Mouse (Mus musculus) gastrocnemius, adult 18-20 months (tissue): Measurements from ENCODE around the gene Gm13693. TPM values are rescaled to one million over a fixed set of nuclear protein-coding genes. Genes with fewer than 3 reads are reported as not detected.
"Not testable (repeated sequence)": the region's sequence is repeated elsewhere in the genome, so short reads cannot be mapped to it uniquely, and the experiment has no call there.

ENCODE experiments used
- DNase-seq: peaks from one replicate; pipeline ENCODE4 v3.0.0; 2021; ENCODE audit warnings: low spot score
- long read RNA-seq, 2 experiments: library from polyadenylated mRNA; stranded (forward); transcript quantifications; one replicate each; pipeline ENCODE4 v2.0.0; 2021
- total RNA-seq, 2 experiments: library from RNA; stranded (reverse); gene quantifications; 2 replicates each; pipeline ENCODE4 v1.2.3; 2021

The Gm13693 gene
- total RNA-seq: under 1 TPM; 0.64 to 0.85 TPM
- long read RNA-seq, experiment 1: 0 reads
- long read RNA-seq, experiment 2: 0 reads

DNA sequence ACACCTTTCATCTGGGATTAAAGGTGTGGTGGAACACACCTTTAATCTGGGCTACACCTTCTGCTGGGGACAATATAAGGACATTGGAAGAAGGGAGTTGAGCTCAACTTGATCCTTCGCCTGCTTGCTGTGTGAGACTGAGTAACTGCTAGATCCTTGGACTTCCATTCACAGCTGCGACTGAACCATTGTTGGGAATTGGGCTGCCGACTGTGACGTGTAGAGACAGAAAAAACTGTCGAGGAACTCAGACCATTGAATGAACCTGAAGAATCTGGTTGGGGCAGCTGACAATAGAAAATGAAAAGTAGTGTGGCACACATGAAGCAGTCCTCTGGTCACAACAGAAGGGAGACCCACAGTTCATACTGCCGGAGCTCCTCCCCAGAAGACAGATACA, at the start of gene Gm13693:
TSS of gene Gm13693 (plus strand) at position 301 of the 400 bp plus-strand sequence.
- not testable (repeated sequence) for DNase-seq

DNA sequence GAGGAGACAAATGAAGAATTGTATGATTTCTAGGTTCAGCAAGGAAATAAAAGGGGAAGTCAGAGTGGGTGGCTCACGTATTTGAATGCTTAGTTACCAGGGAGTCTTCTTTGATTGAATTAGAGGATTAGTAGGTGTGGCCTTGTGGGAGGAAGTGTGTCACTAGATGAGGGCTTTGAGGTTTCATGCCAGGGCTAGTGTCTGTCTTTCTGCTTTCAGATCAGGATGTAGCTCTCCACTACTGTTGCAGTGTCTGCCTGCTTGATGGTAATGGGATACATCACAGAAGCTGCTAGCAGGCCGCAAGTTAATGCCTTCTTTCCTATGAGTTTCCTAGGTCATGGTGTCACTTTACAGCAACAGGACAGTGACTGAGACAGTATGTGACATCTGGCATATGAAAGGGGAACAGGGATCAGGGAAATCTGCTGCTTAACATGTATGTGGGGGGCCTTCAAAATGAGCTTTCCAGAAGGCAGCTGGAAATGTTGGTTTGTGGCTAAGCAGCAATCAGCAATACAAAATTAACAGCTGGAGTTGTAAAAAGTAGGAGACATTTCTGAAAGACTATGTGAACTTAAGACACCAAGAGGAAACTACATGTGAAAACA, 31.7 kb upstream of the Gm13693 start:
- DNase-seq: no peak

DNA sequence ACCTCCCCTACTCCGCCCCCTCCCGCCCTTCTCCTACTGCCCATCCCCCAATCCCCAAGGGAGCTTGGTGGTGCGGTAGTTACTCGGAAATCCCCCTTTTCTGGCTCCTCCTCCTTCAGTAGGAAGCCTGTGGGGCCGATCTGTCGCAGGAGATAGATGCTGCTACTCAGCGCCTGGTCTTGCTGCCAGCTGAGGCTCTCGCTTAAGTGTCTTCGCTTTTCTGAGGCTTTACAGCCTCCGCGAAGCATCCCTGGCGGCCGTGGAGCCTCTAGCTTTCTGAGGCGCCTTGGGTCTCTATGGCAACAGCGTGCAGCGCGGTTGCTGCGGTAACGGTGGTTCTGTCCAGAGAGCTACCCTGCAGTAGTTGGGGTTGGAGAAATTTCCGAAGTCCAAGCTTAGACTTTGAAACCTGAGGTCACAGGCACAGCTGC, 20.4 kb upstream of the Gm13693 start, which contains the start of gene Zswim2:
TSS of gene Zswim2 (minus strand) at position 298 of the 431 bp plus-strand sequence.
- DNase-seq: no peak

DNA sequence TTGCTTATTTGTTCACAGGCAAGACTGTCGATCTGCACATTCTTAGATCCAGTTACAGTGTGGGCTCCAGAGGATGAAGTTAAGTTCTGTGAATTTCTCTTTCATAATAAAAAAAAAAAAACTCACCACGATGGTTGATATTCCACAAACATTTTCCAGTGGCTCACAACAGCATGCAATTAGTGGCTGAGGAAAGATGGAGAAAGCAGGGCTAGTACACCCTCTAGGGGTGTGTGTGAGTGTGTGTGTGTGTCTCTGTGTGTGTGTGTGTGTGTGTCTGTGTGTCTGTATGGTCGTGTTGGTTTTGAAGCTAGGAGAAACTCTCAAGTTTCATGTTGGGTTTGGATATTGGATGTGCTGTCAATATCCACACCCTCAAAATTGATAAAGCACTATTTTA, 19.9 kb upstream of the Gm13693 start:
- no peak for DNase-seq

DNA sequence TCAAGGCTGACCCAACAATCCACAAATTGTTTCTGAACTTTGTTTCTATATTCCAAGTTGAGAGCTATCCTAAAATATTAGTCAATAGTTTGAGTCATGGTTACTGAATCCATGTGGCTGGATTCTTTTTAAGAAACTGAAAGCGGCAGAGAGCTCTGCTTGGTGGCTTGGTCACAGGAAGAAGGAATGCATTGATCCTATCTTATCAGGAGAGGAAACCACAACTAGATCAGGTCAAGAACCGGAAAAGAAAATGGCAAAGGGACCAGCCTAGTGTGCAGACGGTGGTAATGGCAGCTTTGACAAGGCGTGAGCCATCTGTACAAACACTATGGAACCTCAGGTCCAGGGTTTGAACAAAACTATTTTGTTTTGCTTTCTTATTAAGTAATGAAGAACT, 19.5 kb upstream of the Gm13693 start:
- DNase-seq: no peak

DNA sequence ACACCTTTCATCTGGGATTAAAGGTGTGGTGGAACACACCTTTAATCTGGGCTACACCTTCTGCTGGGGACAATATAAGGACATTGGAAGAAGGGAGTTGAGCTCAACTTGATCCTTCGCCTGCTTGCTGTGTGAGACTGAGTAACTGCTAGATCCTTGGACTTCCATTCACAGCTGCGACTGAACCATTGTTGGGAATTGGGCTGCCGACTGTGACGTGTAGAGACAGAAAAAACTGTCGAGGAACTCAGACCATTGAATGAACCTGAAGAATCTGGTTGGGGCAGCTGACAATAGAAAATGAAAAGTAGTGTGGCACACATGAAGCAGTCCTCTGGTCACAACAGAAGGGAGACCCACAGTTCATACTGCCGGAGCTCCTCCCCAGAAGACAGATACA, 5.9 kb upstream of the Gm13693 start, which contains the start of gene Gm13698:
TSS of gene Gm13698 (plus strand) at position 301 of the 400 bp plus-strand sequence.
- DNase-seq: not testable (repeated sequence)

DNA sequence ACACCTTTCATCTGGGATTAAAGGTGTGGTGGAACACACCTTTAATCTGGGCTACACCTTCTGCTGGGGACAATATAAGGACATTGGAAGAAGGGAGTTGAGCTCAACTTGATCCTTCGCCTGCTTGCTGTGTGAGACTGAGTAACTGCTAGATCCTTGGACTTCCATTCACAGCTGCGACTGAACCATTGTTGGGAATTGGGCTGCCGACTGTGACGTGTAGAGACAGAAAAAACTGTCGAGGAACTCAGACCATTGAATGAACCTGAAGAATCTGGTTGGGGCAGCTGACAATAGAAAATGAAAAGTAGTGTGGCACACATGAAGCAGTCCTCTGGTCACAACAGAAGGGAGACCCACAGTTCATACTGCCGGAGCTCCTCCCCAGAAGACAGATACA, 5.7 kb downstream of the Gm13693 start, which contains the start of gene Gm13695:
TSS of gene Gm13695 (plus strand) at position 301 of the 400 bp plus-strand sequence.
- DNase-seq: not testable (repeated sequence)

DNA sequence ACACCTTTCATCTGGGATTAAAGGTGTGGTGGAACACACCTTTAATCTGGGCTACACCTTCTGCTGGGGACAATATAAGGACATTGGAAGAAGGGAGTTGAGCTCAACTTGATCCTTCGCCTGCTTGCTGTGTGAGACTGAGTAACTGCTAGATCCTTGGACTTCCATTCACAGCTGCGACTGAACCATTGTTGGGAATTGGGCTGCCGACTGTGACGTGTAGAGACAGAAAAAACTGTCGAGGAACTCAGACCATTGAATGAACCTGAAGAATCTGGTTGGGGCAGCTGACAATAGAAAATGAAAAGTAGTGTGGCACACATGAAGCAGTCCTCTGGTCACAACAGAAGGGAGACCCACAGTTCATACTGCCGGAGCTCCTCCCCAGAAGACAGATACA, 11.5 kb downstream of the Gm13693 start, which contains the start of gene Gm13696:
TSS of gene Gm13696 (plus strand) at position 301 of the 400 bp plus-strand sequence.
- not testable (repeated sequence) for DNase-seq

DNA sequence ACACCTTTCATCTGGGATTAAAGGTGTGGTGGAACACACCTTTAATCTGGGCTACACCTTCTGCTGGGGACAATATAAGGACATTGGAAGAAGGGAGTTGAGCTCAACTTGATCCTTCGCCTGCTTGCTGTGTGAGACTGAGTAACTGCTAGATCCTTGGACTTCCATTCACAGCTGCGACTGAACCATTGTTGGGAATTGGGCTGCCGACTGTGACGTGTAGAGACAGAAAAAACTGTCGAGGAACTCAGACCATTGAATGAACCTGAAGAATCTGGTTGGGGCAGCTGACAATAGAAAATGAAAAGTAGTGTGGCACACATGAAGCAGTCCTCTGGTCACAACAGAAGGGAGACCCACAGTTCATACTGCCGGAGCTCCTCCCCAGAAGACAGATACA, 17.3 kb downstream of the Gm13693 start, which contains the start of gene Gm13694:
TSS of gene Gm13694 (plus strand) at position 301 of the 400 bp plus-strand sequence.
- DNase-seq: not testable (repeated sequence)

DNA sequence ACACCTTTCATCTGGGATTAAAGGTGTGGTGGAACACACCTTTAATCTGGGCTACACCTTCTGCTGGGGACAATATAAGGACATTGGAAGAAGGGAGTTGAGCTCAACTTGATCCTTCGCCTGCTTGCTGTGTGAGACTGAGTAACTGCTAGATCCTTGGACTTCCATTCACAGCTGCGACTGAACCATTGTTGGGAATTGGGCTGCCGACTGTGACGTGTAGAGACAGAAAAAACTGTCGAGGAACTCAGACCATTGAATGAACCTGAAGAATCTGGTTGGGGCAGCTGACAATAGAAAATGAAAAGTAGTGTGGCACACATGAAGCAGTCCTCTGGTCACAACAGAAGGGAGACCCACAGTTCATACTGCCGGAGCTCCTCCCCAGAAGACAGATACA, 23.1 kb downstream of the Gm13693 start, which contains the start of gene Gm13697:
TSS of gene Gm13697 (plus strand) at position 301 of the 400 bp plus-strand sequence.
- not testable (repeated sequence) for DNase-seq

DNA sequence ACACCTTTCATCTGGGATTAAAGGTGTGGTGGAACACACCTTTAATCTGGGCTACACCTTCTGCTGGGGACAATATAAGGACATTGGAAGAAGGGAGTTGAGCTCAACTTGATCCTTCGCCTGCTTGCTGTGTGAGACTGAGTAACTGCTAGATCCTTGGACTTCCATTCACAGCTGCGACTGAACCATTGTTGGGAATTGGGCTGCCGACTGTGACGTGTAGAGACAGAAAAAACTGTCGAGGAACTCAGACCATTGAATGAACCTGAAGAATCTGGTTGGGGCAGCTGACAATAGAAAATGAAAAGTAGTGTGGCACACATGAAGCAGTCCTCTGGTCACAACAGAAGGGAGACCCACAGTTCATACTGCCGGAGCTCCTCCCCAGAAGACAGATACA, 28.9 kb downstream of the Gm13693 start, which contains the start of gene Gm13691:
TSS of gene Gm13691 (plus strand) at position 301 of the 400 bp plus-strand sequence.
- DNase-seq: not testable (repeated sequence)

DNA sequence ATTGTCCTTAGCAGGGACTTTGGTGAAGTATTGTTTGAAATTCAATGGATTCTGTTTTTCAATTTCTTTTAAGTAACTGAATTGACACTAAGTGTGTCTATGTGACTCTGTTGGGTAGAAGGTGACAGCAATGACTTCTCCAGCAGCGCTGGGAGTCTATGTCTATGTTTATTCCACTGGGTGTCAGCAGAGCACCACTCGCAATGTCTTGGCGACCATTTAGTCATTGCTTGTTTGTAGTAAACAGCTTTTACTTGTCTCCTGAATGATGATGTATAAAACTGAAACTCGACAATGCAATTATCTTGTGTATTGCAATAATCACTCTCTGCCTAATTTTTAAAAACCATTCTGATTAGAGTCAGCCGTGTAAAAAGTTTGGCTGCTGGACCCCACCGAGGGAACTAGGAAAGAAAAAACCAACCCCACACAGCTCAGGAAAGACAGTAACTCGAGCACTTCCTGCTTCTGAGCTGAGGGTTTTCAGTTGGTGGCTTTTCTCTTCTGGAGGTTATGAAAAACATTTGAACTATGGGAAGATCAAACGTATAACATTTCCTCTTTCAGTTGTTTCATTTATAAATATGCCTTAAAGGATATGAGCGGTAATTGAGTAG, 32.4 kb downstream of the Gm13693 start:
- DNase-seq: not testable (repeated sequence)

DNA sequence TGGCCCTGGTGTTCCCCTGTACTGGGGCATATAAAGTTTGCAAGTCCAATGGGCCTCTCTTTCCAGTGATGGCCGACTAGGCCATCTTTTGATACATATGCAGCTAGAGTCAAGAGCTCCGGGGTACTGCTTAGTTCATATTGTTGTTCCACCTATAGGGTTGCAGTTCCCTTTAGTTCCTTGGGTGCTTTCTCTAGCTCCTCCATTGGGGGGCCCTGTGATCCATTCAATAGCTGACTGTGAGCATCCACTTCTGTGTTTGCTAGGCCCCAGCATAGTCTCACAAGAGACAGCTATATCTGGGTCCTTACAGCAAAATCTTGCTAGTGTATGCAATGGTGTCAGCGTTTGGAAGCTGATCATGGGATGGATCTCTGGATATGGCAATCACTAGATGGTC, 33.2 kb downstream of the Gm13693 start:
- not testable (repeated sequence) for DNase-seq

DNA sequence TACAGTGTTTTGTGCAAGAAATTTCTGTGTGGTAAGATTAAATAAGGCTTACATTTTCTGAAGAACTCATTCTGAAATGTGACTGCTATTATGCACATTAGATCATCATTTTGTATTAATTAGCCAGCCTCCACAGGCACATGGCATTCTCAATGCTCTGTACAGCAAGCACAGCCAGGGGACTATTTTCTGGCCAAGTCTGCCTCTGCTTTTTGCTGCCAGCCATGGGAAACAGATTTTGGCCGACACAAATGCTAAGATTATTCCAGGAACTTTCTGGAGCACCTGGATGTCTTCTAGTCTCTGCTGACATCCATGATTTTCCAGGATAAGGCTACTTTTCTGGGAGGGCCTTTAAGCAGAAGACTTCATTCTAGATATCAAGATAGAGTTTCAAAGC, 47.6 kb downstream of the Gm13693 start:
- no peak for DNase-seq

DNA sequence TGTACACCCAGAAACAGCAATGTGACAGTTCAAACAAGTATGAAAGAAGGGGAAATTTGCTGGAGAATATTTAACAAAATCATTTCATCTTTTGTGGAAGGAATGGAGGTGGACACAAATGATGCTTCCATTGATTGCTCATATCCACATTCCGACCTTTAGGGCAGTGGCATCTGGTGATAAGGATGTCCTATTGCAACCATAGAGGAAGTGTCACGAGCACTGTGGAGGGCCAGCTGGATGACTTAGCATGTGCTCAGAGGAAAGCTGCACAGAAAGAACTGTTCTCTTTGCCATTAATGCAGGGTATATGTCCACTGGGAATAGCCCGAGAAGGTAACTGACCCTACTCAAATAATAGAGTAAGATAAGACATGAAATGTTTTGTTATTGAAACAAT, 48.5 kb downstream of the Gm13693 start:
- no peak for DNase-seq

Other genes starting within 250 kb of the Gm13693 start
- gene Itgav, start 237.1 kb upstream of the Gm13693 start, total RNA-seq: 10 to 100 TPM; 36.8 to 50.6 TPM
- 1 to 10 TPM in 1 of 2 experiments, under 1 TPM in 1; 1.00 to 1.6 TPM for gene Fam171b, start 148.9 kb upstream of the Gm13693 start, total RNA-seq
- not detected for gene Zswim2, start 20.3 kb upstream of the Gm13693 start, total RNA-seq
- gene Gm13698, start 5.8 kb upstream of the Gm13693 start, total RNA-seq: under 1 TPM; 0.64 to 0.85 TPM
- under 1 TPM in 1 of 2 experiments, not detected in 1; 0.64 TPM for gene Gm13695, start 5.8 kb downstream of the Gm13693 start, total RNA-seq
- under 1 TPM; 0.64 to 0.85 TPM for gene Gm13696, start 11.6 kb downstream of the Gm13693 start, total RNA-seq
- gene Gm13694, start 17.4 kb downstream of the Gm13693 start, total RNA-seq: under 1 TPM; 0.64 to 0.85 TPM
- gene Gm13697, start 23.2 kb downstream of the Gm13693 start, total RNA-seq: under 1 TPM; 0.64 to 0.85 TPM
- gene Gm13691, start 29.1 kb downstream of the Gm13693 start, total RNA-seq: under 1 TPM; 0.64 to 0.85 TPM